Mouse (Mus musculus): ENCODE data around the gene Lrg1.

DNA sequence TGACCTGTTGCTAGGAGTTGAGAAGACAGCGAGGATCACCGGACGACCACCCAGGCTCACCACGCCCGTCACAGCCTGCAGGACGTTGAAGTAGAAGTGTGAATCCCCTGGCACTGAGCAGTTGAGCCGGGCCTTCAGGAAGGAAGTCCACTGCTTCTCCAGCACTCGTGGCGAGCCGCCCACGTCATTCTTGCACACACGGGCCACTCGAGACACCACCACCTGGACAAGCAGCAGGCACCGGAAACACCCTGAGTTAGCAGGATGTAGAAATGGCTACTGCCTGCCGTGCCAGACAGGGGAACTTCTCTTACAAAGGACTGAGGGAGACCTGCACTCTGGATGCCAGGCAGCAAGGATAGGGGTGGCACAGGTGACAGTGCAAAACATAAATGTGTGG is 6.4 kb upstream of the Lrg1 start:
- TF ChIP-seq MAFK (IDR thresholded peaks at IDR 0.05; ENCODE audit: borderline replicate concordance, low read depth, low read length): no peak
- no peak for TF ChIP-seq POLR2AphosphoS2 (IDR thresholded peaks at IDR 0.05; ENCODE audit: low read length)
- TF ChIP-seq CTCF (IDR thresholded peaks at IDR 0.05 in 2 of 3, conservative IDR thresholded peaks at IDR 0.05 in 1 of 3; ENCODE audit: control insufficient read depth in 1 of 3, insufficient read depth in 1 of 3, low read depth in 2 of 3, low read length in 3 of 3, poor library complexity in 1 of 3, severe bottlenecking in 1 of 3): no peak
- no peak for TF ChIP-seq KAT2A (conservative IDR thresholded peaks at IDR 0.05; ENCODE audit: low read depth, low read length)
- TF ChIP-seq JUND (IDR thresholded peaks at IDR 0.05; ENCODE audit: low read depth, low read length): no peak
- TF ChIP-seq MEF2A (IDR thresholded peaks at IDR 0.05; ENCODE audit: extremely low read depth, insufficient replicate concordance, low read depth, low read length, poor library complexity, severe bottlenecking): no peak
- no peak for TF ChIP-seq ZNF384 (IDR thresholded peaks at IDR 0.05; ENCODE audit: low read depth, low read length)
- no peak for TF ChIP-seq POLR2A (IDR thresholded peaks at IDR 0.05; ENCODE audit: control insufficient read depth in 1 of 2, insufficient read depth in 1 of 2, low read depth in 1 of 2, low read length in 2 of 2, poor library complexity in 1 of 2)
- no peak for TF ChIP-seq USF1 (IDR thresholded peaks at IDR 0.05; ENCODE audit: low read depth, low read length)
- no peak for TF ChIP-seq GABPA (IDR thresholded peaks at IDR 0.05; ENCODE audit: low read depth, low read length)
